Mouse (Mus musculus) left cerebral cortex, adult 9 months (tissue): ENCODE measurements at regions not wholly inside any gene's neighbourhood (a gene's known extent, or its start where the extent isn't known, plus 50 kb on each side); places are given as distances from the start of the nearest gene placed in this dataset.

Experiments used
- DNase-seq, 2 experiments: peaks; one replicate each; pipeline ENCODE4 v3.0.0; 2022; ENCODE audit warnings: low spot score in 2 of 2

DNA sequence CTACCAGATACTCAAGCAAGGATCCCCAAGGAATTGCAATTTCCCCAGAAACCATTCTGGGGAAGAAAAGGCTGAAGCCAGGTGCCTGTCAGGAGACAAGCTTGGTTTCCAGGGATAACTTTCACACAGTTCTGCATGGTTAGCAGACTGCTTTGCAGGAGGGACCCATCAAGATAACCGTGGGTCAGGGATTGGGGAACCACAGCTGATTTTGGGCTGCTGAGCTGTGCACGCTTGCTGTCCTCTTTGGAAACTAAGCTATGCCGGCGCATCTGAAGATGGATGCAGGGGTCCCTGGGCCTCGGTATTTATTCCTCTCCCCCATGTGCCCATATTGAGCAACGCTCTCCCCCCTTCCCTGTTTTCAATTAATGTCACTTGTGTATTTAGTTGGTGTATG lies 151.1 kb downstream of the Qrsl1 start:
- no peak for DNase-seq

DNA sequence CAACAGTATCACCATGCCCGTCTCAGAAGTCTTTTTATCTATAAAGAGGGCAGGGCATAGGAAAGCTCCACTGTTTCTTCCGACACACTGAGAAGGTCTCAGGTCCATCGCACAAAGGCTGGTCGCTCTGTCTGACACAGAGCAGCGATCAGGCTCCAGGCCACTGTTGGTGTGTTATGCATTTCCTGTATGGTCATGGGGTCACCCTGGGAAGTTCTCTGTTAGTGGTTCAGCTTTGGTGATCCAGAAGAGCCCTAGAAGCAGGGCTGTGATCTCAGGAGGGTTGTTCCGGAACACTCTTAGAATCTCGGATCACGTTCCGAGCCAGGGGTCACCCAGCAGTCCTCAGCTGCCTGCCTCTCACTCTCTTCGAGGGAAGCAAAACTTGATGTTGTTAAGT lies 150.7 kb downstream of the Qrsl1 start:
- DNase-seq: no peak

DNA sequence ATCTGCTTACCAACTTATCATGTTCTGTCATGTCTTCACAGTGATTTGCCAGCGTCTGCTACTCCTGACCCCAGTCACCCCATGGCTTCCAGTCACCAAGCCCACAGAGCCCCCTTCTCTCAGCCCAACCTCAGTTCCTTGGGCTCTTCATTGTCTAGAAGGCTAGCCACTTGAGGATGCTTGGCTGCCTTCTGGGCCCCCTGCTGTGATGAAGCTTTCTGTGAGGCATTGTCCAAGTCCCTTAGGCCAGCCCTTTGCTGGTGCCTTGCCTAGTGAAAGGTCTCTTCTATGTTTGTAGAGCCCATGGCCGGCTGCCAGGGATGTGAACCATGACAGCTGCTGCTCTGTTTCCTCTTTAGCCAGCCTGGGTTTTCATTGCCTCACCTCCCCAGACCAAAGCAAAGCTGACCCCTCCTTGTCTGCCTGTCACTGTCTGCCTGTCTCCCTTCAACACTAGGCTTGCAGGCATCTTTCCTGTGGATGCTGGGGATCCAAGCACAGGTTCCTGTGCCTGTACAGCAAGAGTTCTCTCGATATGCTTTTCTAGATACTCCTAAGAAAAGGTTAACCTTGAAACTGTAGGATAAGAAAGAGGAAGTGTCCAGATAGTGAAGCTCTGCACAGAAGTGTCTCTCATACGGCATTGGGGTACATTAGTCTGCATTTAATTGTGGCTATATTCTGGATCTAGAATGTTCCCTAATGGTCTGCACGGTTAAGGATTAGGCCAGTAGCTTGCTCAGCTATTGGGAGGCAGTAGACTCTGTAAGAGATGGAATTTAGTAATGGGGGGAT lies 149.5 kb downstream of the Qrsl1 start:
- DNase-seq: peak in 1 of 2 experiments; percentile 48

DNA sequence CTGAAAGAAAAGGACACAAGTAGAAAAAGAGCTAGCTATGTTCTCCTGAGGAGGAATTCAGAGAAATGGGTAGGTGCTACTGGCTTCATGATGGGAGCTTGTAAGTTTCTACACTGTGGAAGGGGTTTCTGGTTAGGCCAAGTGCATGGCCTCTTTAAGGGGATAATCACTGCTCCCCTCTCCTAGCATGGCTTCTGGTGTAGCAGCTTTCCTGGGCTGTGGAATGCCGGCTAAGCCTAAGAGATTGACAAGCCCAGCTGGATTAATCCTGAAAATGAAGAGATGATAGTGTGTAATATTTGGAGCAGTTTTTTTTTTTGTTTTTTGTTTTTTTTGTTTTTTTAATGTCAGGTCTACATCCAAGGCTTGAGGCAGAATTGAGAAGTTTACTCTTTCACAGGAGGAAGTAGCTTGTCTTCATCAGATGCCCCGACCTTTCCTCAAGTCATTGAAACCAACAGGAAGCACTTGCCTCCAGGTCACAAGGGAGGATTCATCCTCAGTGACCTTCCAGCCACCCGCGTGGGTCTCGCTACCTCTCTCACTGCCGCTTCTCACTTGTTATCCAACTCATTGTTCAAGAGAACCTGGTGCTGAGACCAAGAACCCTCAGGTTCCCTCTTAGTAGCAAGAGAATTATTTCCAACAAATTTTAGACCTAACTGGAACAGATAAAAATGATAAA lies 144.5 kb downstream of the Qrsl1 start:
- no peak for DNase-seq

DNA sequence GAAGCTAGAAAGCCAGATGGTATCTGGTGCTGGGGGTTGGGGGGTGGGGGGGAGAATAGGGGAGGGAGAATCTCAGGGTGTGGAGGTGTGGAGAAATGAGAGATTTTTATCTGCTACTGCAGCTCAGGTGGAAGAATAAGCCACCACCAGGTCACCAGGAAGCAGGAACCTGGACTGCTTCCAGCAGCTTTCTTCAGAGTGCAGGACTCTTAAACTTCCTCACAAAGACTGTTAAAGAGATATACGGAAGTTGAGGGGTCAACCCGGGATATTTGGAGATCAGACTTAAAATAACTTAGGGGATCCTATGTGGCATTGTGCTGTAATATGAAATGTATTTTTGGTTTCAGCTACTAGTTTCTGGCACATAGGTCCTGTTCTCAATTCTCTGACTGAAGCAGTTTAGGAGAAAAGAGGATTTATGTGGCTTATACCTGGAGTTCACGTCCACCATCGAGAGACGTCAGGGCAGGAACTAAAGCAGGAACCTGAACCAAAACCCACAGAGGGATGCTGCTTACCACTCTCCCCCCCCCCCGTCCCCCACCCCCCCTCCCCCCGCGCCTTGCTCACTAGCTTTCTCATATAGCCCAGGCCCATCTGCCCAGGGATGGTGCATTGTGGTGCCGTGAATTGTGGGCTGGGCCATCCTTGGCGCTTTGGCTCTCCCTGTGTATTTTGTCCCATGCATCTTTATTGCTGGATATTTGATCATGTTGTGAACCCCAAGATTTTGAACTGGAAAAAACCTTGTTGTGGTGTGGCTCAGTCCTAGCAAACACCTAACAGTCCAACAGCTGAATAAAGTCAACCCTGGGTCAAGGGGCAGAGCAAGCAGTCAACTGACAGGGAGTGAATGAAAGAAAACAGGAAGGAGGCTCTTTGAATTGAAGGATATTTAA lies 143.2 kb downstream of the Qrsl1 start:
- DNase-seq: no peak

DNA sequence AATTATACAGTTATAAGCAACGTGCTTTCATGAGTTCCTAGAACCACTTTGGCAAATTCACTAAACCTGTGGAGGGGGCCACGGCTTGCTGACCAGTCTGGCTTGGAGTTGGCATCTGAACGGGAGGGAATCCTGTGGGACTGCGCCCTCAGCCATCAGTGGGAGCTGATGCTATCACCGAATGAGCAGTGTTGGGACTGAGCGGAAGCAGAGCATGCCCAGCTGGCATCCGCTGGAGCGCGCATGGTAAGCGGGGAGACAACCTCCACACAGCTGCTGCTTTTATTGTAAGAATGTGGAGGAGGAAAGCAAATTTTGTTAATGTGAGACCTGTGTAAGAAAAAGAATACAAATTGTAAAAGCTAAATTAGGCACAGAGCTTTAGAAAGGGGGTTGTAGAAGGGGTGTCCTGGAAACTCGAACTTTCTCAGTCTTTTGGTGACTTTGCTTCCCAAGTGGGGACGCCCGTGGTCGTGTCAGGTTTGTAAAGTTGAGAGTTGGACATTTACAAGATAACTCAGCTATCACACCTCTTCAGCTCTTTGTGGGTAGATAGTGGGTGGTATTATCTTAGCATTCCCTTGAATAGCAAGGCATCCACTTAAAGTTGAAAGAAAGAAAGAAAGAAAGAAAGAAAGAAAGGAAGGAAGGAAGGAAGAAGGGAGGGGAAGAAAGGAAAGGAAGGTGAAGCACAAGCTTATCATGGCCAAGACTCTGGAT lies 142.2 kb downstream of the Qrsl1 start:
- DNase-seq: peak; percentile 7 to 20

DNA sequence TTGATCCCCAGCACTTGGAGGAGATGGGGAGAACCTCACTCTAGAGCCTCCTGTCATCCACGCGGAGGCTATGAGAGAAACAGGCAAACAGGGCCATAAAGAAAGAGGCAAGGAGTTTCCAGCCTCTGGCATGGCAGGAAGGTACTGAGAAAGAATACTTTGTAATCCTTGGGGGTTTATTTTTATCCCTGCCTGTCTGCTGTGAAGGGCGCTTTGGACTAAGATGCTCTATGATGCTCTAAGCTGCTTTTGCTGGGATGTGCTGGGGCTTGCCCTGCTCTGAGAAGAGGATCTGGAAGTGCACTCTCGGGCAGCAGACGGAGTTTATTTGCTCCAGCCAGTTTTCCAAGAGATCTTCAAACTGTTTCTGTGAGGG lies 141.7 kb downstream of the Qrsl1 start:
- no peak for DNase-seq

DNA sequence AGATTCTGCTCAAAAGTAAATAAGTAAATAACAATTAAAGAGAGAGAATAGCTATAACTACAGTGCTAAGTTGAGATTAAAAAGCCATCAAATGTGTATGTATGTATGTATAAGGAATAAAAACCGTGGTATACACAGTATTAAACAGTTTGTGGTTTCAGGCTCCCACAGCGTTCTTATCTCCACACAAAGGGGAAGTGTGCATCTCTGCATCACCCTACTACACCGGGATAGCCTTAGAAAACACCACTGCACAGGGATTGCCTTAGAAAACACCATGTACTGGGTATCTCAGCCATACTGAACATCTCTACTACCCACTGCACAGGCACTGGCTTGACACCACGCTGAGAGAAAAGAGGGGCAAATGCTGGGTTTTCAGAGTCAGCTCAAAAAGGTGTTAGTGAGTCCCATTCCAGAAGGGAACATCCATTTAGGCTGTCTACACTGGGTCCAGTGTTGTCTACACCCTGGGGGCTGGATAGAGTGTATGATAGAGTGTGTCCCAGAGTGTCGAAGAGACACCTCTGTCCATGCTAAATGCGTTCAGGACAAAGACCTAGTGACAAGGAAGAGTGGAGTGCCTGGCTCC lies 139.5 kb downstream of the Qrsl1 start:
- DNase-seq: no peak

DNA sequence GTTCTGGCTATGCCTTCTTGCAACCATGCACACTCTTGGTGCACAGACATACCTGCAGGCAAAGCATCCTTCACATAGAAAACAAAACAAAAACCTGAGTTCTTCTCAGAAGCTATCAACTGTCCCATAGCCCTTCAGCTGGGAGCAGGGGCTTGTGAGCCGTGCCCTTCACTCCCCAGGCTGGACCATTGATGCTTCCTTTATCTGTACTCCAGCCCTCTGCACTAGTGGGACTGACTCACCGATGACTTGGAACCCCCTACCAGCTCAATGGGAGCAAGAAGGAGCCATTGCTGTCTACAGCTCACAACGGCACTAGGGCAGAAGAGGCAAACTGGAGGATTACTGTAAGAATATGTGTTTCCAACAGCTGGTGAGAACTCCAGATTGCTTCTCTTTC lies 137.0 kb downstream of the Qrsl1 start:
- no peak for DNase-seq

DNA sequence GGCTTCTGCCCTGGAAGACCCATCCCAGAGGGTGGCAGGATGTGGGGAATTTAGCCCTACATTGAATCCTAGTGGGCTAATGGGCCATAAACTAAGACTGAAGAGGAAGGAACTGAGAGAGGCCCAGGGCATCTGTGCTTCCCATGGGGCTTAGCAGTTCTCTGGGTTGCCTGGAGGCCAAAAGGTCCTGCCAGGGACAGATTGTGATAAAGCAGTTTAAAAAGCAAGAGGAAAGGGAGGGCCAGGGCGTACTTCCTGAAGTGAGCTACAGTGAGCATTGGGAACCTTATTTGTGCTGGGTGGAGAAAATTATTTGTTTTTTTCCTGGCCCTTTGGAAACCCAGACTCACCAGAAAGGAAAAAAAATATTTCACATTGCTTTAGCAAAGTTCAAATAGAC lies 136.3 kb downstream of the Qrsl1 start:
- no peak for DNase-seq

DNA sequence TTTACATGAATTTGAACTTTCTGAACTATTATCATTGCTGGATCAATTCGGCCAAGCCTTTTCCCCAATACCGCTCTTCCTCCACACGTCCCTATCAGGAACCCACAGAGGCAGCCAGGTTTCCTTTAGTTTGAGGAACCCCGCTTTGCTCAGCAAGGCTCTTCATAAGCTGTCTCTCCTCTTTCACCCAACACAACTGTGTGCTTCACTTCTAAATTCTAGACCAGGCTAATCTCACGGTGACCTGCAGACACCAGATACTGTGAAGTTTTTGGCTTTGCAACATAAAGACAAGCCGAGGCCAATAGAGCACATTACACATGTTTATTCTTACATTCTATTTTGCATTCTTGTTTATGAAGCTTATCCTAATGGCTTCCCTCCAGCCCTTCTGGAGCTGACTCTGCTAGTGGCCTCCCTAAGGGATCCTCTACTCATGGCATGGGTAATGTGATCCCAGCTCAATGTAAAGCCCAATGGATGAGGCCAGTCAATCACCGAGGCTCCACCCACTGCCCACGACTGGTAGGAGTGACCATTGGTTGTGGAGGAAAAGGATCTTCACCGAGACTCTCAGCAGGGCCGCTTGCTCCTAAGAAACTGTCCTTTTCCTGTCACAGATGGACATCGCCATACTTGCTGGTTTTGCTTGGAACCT lies 135.6 kb downstream of the Qrsl1 start:
- no peak for DNase-seq

DNA sequence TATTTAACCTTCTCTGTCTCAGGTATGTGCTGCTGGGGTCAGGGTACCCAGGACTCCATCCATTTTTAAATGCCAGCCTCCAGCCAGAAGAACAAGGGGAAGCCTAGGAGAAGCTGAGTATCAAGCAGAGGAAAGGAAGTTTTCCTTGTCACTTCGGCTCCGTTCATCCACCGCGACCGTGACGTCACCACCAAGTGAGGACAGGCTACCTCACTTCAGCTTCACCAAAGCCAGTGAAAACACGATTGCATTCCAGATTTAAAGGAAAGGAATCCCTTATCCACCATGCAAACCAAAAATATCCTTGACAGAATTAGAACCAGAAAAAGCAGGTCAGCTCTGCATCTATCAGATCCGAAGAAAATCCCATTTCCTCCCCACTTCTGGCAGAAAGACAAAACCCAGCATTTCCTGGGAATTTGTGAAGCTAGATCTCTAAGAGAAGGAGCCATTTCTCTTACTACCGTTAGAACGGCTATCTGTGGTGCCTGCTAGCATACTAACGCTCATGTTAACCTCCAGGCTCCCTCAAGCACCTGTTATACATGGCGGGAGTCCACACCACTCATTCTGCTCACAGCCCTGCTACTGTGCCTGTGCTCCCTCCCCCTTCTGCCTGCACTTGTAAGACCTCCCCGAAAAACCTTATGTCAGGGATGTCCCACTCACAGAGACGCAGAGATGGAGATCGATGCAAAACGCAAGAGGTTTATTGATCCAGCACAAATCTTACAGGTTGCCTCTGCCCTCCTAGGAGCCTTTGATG lies 133.4 kb downstream of the Qrsl1 start:
- DNase-seq: no peak

DNA sequence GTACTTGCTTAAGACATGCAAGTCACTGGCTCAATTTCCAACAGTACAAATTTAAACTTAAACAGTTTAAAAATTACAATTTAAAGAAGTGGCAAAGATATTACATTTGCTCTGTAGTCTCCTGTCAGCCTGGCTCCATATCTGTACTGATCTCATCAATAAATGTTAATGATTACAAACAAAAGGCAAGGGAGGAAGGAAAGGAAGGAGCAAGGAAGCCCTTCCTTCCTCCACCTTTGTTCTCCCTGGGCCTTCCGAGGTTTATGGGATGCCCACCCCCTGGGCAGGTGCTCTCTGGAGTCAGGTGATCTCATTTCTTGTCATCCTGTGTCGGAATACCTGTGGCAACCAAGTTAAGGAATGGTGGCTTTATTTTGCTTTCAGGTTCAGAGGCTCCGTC lies 132.5 kb downstream of the Qrsl1 start:
- no peak for DNase-seq

DNA sequence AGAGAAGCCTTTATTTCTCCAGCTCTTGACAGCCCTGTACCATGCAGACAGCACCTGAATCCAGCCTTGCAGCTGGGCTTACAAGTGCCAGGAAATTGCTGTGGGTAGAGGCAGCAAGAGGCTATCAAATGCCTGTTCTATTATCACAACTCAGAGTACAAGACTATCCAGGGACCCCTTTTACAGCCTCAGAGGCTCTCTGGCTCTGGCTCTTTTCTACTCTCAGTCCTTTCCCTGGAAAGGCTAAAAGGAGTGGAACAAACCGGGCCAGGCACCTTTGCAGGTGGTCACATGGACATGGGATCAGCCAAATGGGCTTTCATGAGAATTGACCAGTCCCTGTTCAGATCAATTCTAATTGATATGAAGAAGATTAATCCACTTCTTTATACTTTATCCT lies 125.7 kb downstream of the Qrsl1 start:
- no peak for DNase-seq

DNA sequence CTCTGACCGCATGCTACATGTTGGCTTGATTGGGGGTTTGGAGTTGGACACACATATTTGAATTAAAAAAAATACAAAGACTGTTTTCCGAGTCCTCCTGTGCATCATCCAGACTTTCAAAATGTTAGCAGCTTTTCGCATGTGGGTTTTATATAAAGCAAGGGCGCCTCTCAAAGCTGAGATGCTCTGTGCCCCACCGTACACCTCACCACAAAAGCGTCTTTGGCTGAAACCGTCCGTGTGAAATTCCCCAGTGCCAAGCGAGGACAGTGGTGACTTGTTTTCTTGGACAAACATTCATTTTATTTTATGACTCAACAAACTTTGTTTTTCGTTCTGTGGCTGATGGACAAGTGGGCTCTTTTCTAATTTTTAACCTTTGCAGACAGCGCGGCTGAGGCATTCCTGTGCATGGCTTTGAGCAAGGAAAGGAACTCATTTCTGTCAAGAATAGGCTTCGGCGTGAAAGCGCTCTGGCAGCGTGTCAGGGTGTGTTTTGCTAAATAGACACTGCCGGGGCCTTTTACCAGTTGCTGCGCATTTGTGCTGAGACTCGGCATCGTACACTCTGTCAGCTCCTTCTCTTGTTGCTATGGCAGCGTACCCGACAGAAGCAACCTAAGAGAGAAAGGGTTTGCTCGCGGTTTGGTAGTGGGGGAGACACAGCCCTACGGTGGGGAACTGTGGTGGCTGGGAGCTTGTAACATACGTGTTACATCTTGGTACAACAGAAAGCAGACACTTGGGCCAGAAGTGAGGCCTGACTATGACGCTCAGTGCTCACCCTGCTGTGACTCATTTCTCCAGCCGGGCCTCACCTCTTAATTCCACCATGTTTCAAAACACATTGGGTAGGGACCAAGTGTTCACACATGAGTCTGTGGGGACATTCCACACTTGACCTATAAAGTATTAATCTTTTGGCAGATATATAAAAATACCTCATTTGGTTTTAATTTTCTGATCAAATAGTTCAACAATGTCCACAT lies 123.6 kb downstream of the Qrsl1 start:
- peak; percentile 13 to 45 for DNase-seq

DNA sequence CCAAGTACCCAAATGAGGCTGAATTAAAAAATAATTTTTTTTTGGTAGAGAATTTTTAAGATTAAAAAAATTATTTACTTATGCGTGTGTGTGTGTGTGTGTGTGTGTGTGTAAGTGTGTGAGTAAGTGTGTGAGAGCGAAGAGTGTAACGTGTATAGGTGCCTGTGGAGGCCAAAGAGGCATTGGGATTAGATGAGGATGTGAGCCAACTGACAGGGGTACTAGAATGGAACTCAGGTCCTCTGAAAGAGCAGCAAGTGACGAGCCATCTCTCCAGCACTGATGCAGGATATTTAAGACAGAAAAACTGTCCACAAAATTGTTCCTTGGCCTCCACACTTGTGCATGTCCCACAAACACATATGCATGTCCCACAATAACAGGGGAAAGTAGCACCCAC lies 121.0 kb downstream of the Qrsl1 start:
- no peak for DNase-seq

DNA sequence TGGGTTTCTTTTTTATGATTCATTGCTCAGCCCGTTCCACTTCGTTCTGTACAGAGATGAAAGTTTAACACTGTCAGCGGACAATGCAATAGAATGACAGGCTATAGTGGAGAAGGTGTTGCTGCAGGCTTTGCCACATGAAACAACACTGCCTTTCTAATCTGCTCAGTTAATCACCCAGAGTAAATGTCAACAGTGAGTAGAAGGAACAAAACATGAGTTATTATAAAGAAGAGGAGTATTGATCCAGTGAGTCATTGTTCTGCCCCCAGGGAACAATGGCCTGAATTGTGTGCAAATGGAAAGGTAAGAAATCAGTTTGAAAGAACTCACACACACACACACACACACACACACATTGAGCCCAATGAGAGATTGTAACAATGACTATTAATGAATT lies 118.2 kb downstream of the Qrsl1 start:
- no peak for DNase-seq

DNA sequence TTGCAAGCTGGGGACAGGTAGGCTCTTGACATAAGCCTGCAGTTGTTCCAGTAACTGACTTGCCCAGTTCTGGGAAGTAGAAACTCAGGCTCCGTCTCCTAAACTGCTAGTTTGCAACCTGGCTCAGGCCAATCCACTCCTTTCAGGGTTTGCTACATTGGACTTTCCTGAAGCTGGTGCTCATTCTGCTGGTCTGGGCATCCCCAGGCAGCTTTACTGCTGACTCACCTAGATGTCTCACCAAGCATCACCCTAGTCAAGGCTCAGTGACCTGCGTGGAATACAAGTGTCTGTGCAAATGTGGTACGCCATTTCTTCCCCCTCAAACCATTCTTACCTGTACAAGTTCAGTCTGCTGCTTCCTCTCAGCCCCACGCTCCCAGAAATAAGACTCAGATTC lies 110.8 kb downstream of the Qrsl1 start:
- DNase-seq: no peak

DNA sequence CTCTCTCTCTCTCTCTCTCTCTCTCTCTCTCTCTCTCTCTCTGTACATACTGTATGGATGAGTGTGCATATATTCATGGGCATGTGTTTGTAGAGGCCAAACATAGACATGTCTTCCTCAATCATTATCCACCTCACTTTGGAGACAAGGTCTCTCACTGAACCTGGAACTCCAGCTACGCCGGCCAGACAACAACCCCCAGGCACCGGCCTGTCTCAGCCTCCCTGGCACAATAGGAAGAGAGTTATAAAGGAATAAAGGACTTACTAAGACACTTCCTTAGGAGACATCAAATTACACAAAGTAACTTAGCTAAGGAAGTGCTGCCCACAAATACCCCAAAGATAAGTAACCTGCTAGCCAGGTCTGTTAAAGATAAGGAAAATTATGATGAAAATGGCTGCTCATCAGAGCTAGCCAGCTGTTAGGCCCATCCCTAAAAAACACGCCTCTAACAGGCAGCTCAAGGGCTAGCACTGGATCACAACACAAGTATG lies 110.0 kb downstream of the Qrsl1 start:
- no peak for DNase-seq
